Mouse (Mus musculus): ENCODE results near the gene Agap3.

DNA sequence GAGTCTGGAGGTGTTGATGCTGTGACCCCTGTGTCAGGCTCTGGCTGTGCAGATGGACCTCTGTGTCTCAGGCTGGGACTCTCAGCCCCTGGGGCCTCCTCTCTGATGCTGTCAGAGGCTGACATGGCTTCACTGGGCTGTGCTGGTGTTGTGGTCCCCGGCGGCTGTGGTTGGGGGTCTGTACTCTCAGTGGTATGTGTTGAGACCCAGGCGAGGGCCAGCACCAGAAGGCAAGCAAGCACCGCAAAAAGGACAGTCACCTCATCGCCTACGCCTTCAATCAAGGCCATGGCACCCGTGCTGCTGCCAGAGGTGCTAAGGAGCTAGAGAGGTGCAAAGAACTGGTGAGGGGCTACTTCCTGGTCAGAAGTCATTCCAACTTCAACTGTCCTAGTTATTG lies 5.3 kb upstream of the Agap3 start:
- no peak for TF ChIP-seq CTCF (IDR thresholded peaks at IDR 0.05; ENCODE audit: extremely low read depth, insufficient read depth, insufficient read length, insufficient replicate concordance)
- no peak for TF ChIP-seq POLR2A (IDR thresholded peaks at IDR 0.05; ENCODE audit: low read depth, low read length)
